Mouse (Mus musculus) liver, adult 2 months (tissue): ENCODE data around the gene Slc22a17.

ENCODE experiments used
- CTCF ChIP-seq: fragments of 200-500 bp; IDR thresholded peaks from 2 replicates; pipeline ENCODE4 v1.5.1; 2011; ENCODE audit warnings: low read depth, low read length, control low read depth
- POLR2A ChIP-seq: fragments of 200-500 bp; IDR thresholded peaks from 2 replicates; pipeline ENCODE4 v1.6.1; 2011; ENCODE audit warnings: low read length, control low read depth; ENCODE audit not compliant: insufficient read depth; ENCODE audit errors: extremely low read depth

DNA sequence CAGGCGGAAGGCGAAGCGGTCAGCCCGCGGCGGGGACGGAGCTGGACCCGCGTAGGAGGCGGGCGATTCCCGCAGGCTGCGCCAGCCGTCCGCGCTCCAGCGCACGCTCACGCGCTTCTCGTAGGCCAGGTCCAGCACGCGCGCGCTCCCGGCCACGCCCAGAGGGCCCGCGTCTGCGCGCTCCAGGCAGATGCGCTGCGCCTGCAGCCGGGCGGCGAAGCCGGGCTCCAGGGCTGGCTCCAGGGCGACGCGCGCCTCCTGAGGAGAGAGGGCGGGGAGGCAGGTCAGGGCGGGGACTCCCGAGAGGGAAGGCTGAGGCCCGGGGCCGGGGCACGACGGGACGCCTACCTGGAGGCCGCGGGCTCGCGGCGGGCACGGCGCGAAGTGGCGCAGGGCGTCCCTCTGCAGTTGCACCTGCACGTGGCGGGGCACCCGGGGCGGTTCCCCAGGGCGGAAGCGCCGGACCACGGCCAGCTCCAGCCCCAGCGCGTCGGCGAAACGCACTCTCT, 36.3 kb downstream of the Slc22a17 start:
- TF ChIP-seq CTCF, result no peak
- no peak for TF ChIP-seq POLR2A
